Mouse (Mus musculus) lung, embryonic 14.5 days (tissue): ENCODE data around the gene Zfp658. TPM values are rescaled to one million over a fixed set of nuclear protein-coding genes. Genes with fewer than 3 reads are reported as not detected.

Source experiments
- ATAC-seq: fragments of 200-750 bp; cut with Nextera tagmentation; 2 replicates; pipeline ENCODE4 v1.8.0; 2017; ENCODE audit warnings: mild to moderate bottlenecking, moderate TSS enrichment, moderate library complexity; ENCODE audit not compliant: insufficient read depth
- DNase-seq: peaks from one replicate; pipeline ENCODE4 v3.0.0-alpha.2; 2015
- H3K27ac ChIP-seq: fragments of 300-500 bp; sonication (generic); 2 replicates; pipeline ENCODE4 v1.5.1; 2014; ENCODE audit warnings: low read depth, mild to moderate bottlenecking, moderate library complexity
- H3K27me3 ChIP-seq: fragments of 300-500 bp; sonication (generic); 2 replicates; pipeline ENCODE4 v1.6.1; 2014; ENCODE audit warnings: low read length, control low read depth; ENCODE audit not compliant: insufficient read depth
- H3K36me3 ChIP-seq: fragments of 300-500 bp; sonication (generic); 2 replicates; pipeline ENCODE4 v1.6.1; 2014; ENCODE audit warnings: control low read depth; ENCODE audit not compliant: insufficient read depth
- H3K4me1 ChIP-seq: fragments of 300-500 bp; sonication (generic); 2 replicates; pipeline ENCODE4 v1.6.1; 2014; ENCODE audit warnings: antibody characterized with exemption, control low read depth; ENCODE audit not compliant: insufficient read depth
- H3K4me2 ChIP-seq: fragments of 300-500 bp; sonication (generic); 2 replicates; pipeline ENCODE4 v1.6.1; 2014; ENCODE audit warnings: mild to moderate bottlenecking
- H3K4me3 ChIP-seq: fragments of 300-500 bp; sonication (generic); 2 replicates; pipeline ENCODE4 v1.5.1; 2014; ENCODE audit warnings: low read depth, low read length
- H3K9ac ChIP-seq: fragments of 300-500 bp; sonication (generic); 2 replicates; pipeline ENCODE4 v1.6.1; 2014
- H3K9me3 ChIP-seq: fragments of 300-500 bp; sonication (generic); 2 replicates; pipeline ENCODE4 v1.6.1; 2016; ENCODE audit warnings: low read depth, low read length, control low read depth
- CTCF ChIP-seq: IDR thresholded peaks from 2 replicates; pipeline ENCODE4 v1.5.1; 2016; ENCODE audit warnings: antibody characterized with exemption, low read depth
- WGBS: fragments of 180-500 bp; shearing (Covaris S2); extraction: QIAGEN DNeasy Blood & Tissue Kit; methylation state at CpG from one replicate; pipeline ENCODE4 v1.1.7; 2014; 5-methylcytosine and 5-hydroxymethylcytosine counted together
- polyA plus RNA-seq: library from polyadenylated mRNA; unstranded; fragments of >200 nt; fragmentation: Nextera tagmentation; extraction: Ambion mirVana; gene quantifications from 2 replicates; pipeline ENCODE4 v1.2.1, GENCODE M21; 2014

The Zfp658 gene
- polyA plus RNA-seq, 1 experiment from 2014 or later: 5.3 TPM

DNA sequence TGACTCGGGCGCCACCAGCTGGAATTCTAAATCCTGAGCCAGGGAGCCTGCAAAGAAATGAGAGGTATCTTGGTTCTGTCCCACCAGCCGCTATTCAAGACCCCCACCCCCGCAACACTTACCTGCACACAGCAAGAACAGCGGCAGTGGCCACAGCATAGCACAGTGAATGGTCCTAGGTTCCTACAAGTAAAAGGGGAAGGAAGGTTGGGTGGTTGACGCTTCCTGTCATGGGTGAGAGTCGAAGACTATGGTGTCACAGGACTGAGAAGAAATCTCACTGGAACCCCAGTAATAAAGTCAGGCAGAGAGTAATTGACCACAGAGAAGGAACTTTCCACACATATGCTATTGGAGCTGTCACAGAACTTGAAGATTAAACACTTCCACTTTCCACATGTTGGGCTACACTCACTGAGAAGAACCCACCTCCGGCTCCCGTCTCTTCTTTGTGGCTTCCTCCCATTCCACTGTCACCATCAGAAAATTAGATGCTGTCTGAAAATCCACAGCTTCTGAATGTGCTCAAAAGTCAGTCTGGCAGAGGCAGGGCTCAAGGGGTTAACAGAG is 29.0 kb upstream of the Zfp658 start:
- DNase-seq (no peak), ATAC-seq (no peak)
- no peak overlapping the region for H3K27ac ChIP-seq
- H3K4me1 ChIP-seq: no peaks in the 10 kb centered on the region
- no peak overlapping the region for H3K4me3 ChIP-seq
- no peak for TF ChIP-seq CTCF
- no peaks in the 10 kb centered on the region for H3K9me3 ChIP-seq
- no peak overlapping the region for H3K4me2 ChIP-seq
- no peaks in the 10 kb centered on the region for H3K27me3 ChIP-seq
- WGBS: 79% methylated on average over 9 of the region's 9 CpGs
- H3K9ac ChIP-seq: no peak overlapping the region
- no peaks in the 10 kb centered on the region for H3K36me3 ChIP-seq

DNA sequence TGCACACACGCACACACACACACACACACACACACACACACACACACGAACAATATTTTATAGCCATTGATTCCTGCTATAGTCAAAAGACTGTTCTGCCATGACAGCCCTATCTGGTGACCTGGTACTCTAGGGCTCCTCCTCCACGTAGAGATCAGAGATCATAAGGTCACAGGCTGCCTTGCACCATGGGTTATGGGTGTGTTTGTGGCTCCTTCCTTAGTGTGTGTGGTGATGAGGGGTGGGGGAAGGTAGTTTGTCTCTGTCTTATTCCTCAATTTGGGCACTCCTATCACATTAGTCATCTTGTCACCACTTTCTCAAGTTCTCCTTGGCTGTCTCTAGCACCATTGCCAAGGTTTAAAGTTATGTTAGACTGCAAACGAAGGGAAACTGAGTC is 23.5 kb upstream of the Zfp658 start:
- Histone ChIP-seq H3K9me3 (no peaks in the 10 kb centered on the region), H3K36me3 (no peaks in the 10 kb centered on the region), H3K4me3 (no peak overlapping the region), H3K9ac (no peak overlapping the region), H3K4me2 (no peak overlapping the region), H3K27me3 (no peaks in the 10 kb centered on the region), H3K4me1 (no peaks in the 10 kb centered on the region), H3K27ac (no peak overlapping the region)
- ATAC-seq (no peak), DNase-seq (no peak)
- 58% methylated on average over 4 of the region's 4 CpGs for WGBS
- TF ChIP-seq CTCF: no peak

DNA sequence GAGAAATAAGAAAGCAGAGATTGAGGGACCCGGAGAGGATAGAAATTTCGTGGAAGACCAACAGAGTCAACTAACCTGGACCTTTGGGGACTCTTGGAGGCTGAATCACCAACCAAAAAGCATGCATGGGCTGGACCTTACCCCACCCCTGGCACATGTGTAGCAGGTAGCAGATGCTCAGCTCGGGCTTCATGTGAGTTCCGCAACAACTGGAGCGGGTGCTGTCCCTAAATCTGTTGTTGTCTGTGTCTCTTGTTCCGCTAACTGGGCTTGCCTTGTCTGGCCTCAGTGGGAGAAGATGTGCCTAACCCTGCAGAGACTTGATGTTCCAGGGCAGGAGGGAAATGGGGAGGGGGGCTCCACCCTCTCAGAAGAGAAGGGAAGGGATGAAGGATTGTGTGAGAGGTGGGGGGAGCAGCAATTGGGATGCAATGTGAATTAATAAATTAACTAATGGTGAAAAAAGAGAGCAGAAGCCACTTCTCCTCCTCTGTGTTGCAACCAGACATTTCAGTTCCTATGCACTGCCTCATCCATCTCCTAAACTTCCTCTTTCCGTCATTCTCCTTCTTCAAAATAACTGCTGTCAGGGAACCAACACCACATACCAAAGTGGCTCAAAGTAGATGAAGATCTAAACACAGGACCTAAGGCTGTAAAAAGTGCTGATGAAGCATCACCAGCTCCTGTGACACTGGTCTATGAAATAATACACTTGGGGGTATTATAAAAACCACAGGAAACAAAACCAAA is 17.7 kb upstream of the Zfp658 start, which contains the start of gene Cd33:
TSS of gene Cd33 (minus strand) at position 204 of the 753 bp plus-strand sequence.
- WGBS: 74% methylated on average over 7 of the region's 7 CpGs
- DNase-seq: no peak

DNA sequence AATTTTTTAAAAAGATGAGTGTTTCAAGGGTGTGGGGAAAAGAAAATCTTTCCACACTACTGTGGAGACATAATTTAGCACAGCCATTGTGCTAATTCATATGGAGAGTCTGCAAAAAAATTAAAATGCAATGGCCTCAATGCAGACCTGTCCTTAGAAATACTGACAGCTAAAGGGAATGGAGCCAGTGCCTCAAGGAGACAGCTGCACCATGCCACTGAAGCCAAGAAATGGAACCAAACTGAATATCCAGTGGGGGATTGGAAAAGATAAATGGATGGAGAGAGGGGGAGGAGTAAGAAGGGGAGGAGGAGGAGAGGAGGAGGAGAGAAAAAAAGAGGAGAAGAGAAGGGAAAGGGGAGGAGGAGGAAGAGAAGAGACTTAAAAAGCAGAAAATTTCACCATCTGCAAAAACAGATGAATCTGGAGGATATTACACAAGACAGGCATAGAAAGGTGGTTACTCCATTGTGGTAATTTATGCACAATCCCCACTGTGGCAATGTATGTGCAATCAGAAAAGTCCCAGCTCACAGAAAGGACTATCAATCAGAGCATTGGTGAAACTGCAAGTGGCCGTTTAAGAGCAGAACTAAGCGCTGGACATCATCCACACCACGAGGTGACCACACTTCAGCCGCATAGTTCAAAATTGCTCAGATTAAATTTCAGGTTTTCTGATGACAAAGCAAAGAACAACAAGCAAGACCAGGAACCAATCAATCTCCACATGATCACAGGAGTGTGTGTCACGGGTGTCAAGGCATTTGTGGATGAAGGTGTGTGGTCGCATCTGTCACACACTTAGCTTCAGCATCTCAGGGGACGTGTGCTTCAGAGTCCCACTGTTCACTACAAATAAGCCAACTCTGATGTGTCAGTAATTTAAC is 16.2 kb upstream of the Zfp658 start:
- H3K27ac ChIP-seq: no peak overlapping the region
- H3K4me1 ChIP-seq: no peaks in the 10 kb centered on the region
- no peaks in the 10 kb centered on the region for H3K9me3 ChIP-seq
- H3K4me3 ChIP-seq: no peak overlapping the region
- H3K9ac ChIP-seq: no peak overlapping the region
- WGBS: 43% methylated on average over 7 of the region's 7 CpGs
- H3K4me2 ChIP-seq: no peak overlapping the region
- ATAC-seq (no peak), DNase-seq (no peak)
- no peaks in the 10 kb centered on the region for H3K27me3 ChIP-seq
- H3K36me3 ChIP-seq: no peaks in the 10 kb centered on the region
- no peak for TF ChIP-seq CTCF

More for the DNA sequence above, 17.7 kb upstream of the Zfp658 start, which contains the start of gene Cd33:
- no peaks in the 10 kb centered on the region for H3K4me1 ChIP-seq
- ATAC-seq: no peak
- H3K9ac ChIP-seq: no peak within 1 kb of the TSS
- H3K4me2 ChIP-seq: no peak within 1 kb of the TSS
- no peaks in the 10 kb centered on the region for H3K36me3 ChIP-seq
- no peaks in the 10 kb centered on the region for H3K27me3 ChIP-seq
- TF ChIP-seq CTCF: no peak
- no peaks in the 10 kb centered on the region for H3K9me3 ChIP-seq
- no peak within 1 kb of the TSS for H3K4me3 ChIP-seq
- H3K27ac ChIP-seq: no peak within 1 kb of the TSS

DNA sequence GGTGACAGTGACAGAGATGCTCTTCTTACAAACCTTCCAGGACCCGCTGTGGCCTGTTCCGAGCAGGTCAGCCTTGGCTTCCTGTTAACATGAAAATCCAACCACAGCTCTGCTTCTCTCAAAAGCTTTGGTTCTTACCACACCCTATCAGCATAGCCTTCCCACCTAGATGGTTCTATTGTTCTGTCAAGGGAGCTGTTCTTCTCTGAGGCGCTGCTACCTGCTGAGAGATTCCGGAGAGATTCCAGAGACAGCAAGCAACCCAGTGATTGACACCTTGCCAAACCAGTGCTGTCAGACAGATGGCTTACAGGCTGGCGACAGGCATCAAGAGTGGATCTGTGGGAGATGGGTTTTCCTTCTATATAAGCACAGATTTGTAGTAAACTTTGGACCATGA is 14.4 kb upstream of the Zfp658 start:
- Histone ChIP-seq H3K4me1 (no peaks in the 10 kb centered on the region), H3K27me3 (no peaks in the 10 kb centered on the region), H3K27ac (no peak overlapping the region), H3K36me3 (no peaks in the 10 kb centered on the region), H3K9ac (no peak overlapping the region), H3K4me3 (no peak overlapping the region), H3K9me3 (no peaks in the 10 kb centered on the region), H3K4me2 (no peak overlapping the region)
- no peak for TF ChIP-seq CTCF
- ATAC-seq: no peak
- WGBS: 27% methylated on average over 5 of the region's 5 CpGs
- DNase-seq: no peak

DNA sequence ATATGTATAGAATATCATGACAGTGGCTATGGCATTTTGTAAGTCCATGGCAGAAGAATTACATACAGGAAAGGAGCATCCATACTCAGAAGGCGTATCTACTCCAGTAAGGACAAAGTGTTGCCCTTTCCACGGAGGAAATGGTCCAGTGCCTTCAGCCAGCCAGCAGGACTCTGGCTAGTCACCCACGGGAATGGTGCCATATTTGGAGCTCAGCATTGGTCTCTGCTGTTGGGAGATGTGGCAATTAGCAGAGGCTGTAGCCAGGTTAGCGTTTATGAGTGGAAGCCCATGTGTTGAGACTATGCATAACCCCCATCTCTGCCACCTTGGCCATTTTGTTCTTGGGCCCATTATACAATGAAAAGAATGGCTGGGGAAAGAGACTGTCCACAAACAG is 13.8 kb upstream of the Zfp658 start:
- no peak for TF ChIP-seq CTCF
- H3K27me3 ChIP-seq: no peaks in the 10 kb centered on the region
- H3K36me3 ChIP-seq: no peaks in the 10 kb centered on the region
- ATAC-seq (no peak), DNase-seq (no peak)
- 79% methylated on average over 4 of the region's 4 CpGs for WGBS
- no peak overlapping the region for H3K4me3 ChIP-seq
- no peaks in the 10 kb centered on the region for H3K9me3 ChIP-seq
- no peak overlapping the region for H3K4me2 ChIP-seq
- no peaks in the 10 kb centered on the region for H3K4me1 ChIP-seq
- H3K9ac ChIP-seq: no peak overlapping the region
- no peak overlapping the region for H3K27ac ChIP-seq

DNA sequence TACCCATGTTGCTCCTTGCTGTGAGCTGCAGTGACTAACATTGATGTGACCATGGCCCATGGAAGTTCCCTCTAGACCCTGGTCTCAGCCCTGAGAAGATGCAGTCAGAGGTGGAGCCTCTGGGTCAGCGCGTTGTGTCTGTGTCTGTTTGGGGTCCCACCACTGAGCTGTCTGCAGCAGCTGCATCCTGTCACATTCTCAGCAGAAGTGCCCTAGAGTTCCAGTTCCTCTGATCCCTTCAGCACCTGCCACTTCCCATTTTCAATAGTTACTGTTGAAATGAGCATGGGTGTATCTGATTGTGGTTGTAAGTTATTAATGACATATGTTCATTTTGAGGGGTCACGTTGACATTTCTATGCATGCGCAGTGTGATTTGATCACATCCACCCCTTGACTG is 8.9 kb upstream of the Zfp658 start:
- TF ChIP-seq CTCF: no peak
- ATAC-seq: no peak

More for the DNA sequence above, 8.9 kb upstream of the Zfp658 start:
- H3K9me3 ChIP-seq: no peaks in the 10 kb centered on the region
- H3K36me3 ChIP-seq: no peaks in the 10 kb centered on the region
- H3K27me3 ChIP-seq: no peaks in the 10 kb centered on the region
- H3K4me3 ChIP-seq: no peak overlapping the region
- H3K4me1 ChIP-seq: no peaks in the 10 kb centered on the region
- DNase-seq: no peak
- WGBS: 59% methylated on average over 4 of the region's 4 CpGs
- H3K9ac ChIP-seq: no peak overlapping the region
- no peak overlapping the region for H3K27ac ChIP-seq
- H3K4me2 ChIP-seq: no peak overlapping the region
